Mouse (Mus musculus) spleen, adult 2 months (tissue): ENCODE measurements around the gene Rbks.
A peak's percentile ranks its signal among the peaks of the same experiment; 100 is the strongest.

ENCODE experiments used
- CTCF ChIP-seq: fragments of 200-500 bp; IDR thresholded peaks from 2 replicates; pipeline ENCODE4 v1.5.1; 2011; ENCODE audit warnings: mild to moderate bottlenecking, inconsistent platforms; ENCODE audit not compliant: insufficient read depth, insufficient read length, insufficient replicate concordance; ENCODE audit errors: extremely low read depth
- POLR2A ChIP-seq: fragments of 200-500 bp; IDR thresholded peaks from 2 replicates; pipeline ENCODE4 v1.6.1; 2011; ENCODE audit warnings: low read depth, low read length, inconsistent platforms

- TF ChIP-seq CTCF (peak; percentile 27; the same call in 1 of the 2 replicates), POLR2A (no peak; the same call in 1 of the 2 replicates)
Measured at GRCm38 (mm10) chr5:31613852-31614286, 83.6 kb downstream of the Rbks start.
